Mouse (Mus musculus) embryonic facial prominence, embryonic 12.5 days (tissue): ENCODE results near the gene Fmr1nb. TPM values are rescaled to one million over a fixed set of nuclear protein-coding genes. Genes with fewer than 3 reads are reported as not detected.
A peak's percentile ranks its signal among the peaks of the same experiment; 100 is the strongest.
"Not testable (repeated sequence)": the region's sequence is repeated elsewhere in the genome, so short reads cannot be mapped to it uniquely, and the experiment has no call there.

ENCODE experiments used
- ATAC-seq: fragments of 200-750 bp; cut with Nextera tagmentation; 2 replicates; pipeline ENCODE4 v1.8.0; 2017; ENCODE audit not compliant: insufficient number of reproducible peaks, insufficient read depth, low FRiP score, low TSS enrichment
- H3K27ac ChIP-seq: fragments of 300-500 bp; sonication (generic); 2 replicates; pipeline ENCODE4 v1.5.1; 2016; ENCODE audit warnings: mild to moderate bottlenecking
- H3K27me3 ChIP-seq: fragments of 300-500 bp; sonication (generic); 2 replicates; pipeline ENCODE4 v1.6.1; 2016; ENCODE audit warnings: mild to moderate bottlenecking, moderate library complexity
- H3K36me3 ChIP-seq: fragments of 300-500 bp; sonication (generic); 2 replicates; pipeline ENCODE4 v1.6.1; 2016; ENCODE audit warnings: mild to moderate bottlenecking
- H3K4me1 ChIP-seq: fragments of 300-500 bp; sonication (generic); 2 replicates; pipeline ENCODE4 v1.6.1; 2016
- H3K4me2 ChIP-seq: fragments of 300-500 bp; sonication (generic); replicated peaks from 2 replicates; pipeline ENCODE4 v1.6.1; 2016; ENCODE audit warnings: mild to moderate bottlenecking, moderate library complexity
- H3K4me3 ChIP-seq: fragments of 300-500 bp; sonication (generic); 2 replicates; pipeline ENCODE4 v1.5.1; 2016; ENCODE audit warnings: mild to moderate bottlenecking
- H3K9ac ChIP-seq: fragments of 300-500 bp; sonication (generic); 2 replicates; pipeline ENCODE4 v1.6.1; 2016; ENCODE audit warnings: mild to moderate bottlenecking, moderate library complexity
- H3K9me3 ChIP-seq: fragments of 300-500 bp; sonication (generic); 2 replicates; pipeline ENCODE4 v1.6.1; 2016; ENCODE audit warnings: mild to moderate bottlenecking, moderate library complexity
- WGBS: fragments of 180-500 bp; shearing (Covaris S2); methylation state at CpG from one replicate; pipeline ENCODE4 v1.1.7; 2016; 5-methylcytosine and 5-hydroxymethylcytosine counted together
- polyA plus RNA-seq: library from polyadenylated mRNA; unstranded; fragments of >200 nt; fragmentation: Nextera tagmentation; extraction: Ambion mirVana; gene quantifications from 2 replicates; pipeline ENCODE4 v1.2.1, GENCODE M21; 2016

Gene Fmr1nb
- 0.35 TPM in 1 of 2 replicates, not detected in the other for polyA plus RNA-seq

DNA sequence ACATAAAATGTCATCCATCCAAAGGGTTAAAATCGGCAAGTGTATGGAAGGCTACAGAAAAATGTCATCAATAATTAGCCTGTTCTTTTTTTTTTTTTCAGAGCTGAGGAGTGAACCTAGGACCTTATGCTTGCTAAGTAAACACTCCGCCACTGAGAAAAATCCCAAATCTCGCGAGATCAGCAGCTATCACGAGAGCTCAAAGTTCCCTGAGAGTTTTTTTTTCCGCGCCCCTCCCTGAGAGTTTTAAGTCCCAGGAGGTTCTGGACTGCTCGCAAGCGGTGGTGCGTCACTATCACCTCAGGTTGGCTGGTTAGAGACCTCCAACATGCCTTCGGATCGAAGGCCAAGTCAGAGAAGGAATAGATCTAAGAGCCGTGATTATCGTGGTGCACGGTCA, at the start of gene Fmr1nb:
Gene Fmr1nb, plus strand, starts transcription at position 234 of the 400 bp plus-strand sequence.
- no peaks in the 10 kb centered on the region for H3K9me3 ChIP-seq
- H3K27me3 ChIP-seq, result no peaks in the 10 kb centered on the region
- H3K9ac ChIP-seq, result no peak within 1 kb of the TSS
- H3K4me2 ChIP-seq, result no peak within 1 kb of the TSS
- WGBS, result 88% methylated on average over 15 of the region's 15 CpGs
- no peak for ATAC-seq
- no peaks in the 10 kb centered on the region for H3K4me1 ChIP-seq
- H3K4me3 ChIP-seq, result no peak within 1 kb of the TSS
- H3K27ac ChIP-seq, result no peak within 1 kb of the TSS
- H3K36me3 ChIP-seq, result no peaks in the 10 kb centered on the region

DNA sequence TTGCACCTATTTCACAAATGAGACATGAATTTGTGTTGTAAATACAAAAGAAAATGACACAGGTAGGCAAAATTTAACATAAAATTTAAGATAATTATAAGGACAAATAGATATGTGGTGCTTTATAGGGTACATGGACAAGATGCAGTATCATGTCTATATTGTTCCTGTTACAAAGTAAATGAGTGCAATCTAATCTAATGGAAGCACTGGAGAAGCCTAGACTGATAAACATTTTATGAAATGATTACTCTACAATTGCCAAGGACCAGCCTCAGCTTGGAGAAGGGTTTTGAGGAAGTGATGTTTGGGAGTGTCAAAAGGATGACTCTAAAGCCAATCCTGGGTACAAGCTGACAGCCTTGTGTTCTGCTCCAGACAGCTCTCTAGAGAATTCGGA, 24.7 kb upstream of the Fmr1nb start:
- Histone ChIP-seq H3K4me3 (no peak overlapping the region), H3K9ac (no peak overlapping the region), H3K4me2 (no peak overlapping the region), H3K36me3 (no peaks in the 10 kb centered on the region), H3K4me1 (no peaks in the 10 kb centered on the region), H3K9me3 (no peaks in the 10 kb centered on the region), H3K27ac (no peak overlapping the region), H3K27me3 (no peaks in the 10 kb centered on the region)
- 84% methylated on average over 1 of the region's 1 CpGs for WGBS
- no peak for ATAC-seq

DNA sequence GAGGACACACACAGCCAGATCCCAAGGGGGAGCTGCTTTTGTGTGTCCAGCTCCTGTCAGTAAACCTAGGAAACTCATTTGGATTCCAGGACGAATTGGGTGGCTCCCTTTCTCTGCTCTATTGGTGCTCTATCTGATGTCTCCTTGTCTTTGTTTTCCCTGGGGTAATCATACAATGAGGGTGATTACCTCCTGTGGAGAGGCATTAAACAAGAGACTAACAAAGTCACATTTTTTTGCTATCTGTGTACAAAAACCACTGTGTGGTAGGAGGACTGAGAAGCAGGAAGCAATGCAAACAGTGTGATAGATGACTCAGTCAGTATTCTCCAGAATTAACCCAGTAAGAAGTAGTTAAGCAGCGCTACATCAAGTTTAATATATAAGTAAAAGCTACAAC, 21.6 kb upstream of the Fmr1nb start:
- 57% methylated on average over 2 of the region's 2 CpGs for WGBS
- Histone ChIP-seq H3K27ac (no peak overlapping the region), H3K9ac (no peak overlapping the region), H3K36me3 (no peaks in the 10 kb centered on the region), H3K27me3 (no peaks in the 10 kb centered on the region), H3K4me3 (no peak overlapping the region), H3K9me3 (no peaks in the 10 kb centered on the region), H3K4me2 (no peak overlapping the region), H3K4me1 (no peaks in the 10 kb centered on the region)
- no peak for ATAC-seq

DNA sequence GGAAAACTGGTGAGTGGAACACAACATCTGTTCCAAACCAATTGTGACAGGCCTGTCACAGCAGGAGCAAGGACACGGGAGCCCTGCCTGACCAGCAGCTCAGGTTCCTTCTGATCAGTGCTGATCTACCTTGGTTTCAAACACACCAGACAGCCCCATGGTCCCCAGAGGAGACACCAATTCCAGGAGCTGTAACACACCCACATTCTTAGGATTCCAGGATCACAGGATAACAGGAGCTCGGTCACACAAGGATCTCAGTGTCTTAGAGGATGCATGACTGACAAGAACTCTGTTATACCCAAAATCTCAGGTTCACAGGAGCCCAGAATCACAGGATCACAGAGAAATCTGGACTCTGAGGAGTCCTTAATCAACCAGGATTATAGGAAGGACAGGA, 58.8 kb downstream of the Fmr1nb start:
- not testable (repeated sequence) for H3K4me1 ChIP-seq, H3K27ac ChIP-seq, H3K9ac ChIP-seq, H3K27me3 ChIP-seq, ATAC-seq, H3K9me3 ChIP-seq, H3K4me3 ChIP-seq, H3K36me3 ChIP-seq
- 25% methylated on average over 2 of the region's 2 CpGs for WGBS
- H3K4me2 ChIP-seq, result peak overlapping the region; percentile 35

DNA sequence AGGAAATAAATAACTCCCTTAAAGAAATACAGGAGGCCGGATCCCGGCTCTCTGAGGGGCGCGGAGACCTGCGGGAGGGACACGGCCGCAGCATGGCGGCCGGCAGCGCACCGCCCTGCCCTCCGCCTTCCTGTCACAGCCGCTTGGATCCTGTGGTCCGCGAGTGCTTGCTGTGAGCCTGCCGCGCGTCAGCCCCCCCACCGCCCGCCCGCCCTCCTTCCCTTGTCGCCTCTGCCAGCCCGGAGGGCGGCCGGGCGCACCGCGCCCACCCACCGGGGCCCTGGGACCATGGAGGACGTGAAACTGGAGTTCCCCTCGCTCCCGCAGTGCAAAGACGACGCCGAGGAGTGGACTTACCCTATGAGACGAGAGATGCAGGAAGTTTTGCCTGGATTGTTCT, 59.4 kb downstream of the Fmr1nb start, which contains the start of gene Gm14698:
Gene Gm14698, plus strand, starts transcription at position 35 of the 400 bp plus-strand sequence.
- not testable (repeated sequence) for H3K9me3 ChIP-seq, H3K4me1 ChIP-seq

DNA sequence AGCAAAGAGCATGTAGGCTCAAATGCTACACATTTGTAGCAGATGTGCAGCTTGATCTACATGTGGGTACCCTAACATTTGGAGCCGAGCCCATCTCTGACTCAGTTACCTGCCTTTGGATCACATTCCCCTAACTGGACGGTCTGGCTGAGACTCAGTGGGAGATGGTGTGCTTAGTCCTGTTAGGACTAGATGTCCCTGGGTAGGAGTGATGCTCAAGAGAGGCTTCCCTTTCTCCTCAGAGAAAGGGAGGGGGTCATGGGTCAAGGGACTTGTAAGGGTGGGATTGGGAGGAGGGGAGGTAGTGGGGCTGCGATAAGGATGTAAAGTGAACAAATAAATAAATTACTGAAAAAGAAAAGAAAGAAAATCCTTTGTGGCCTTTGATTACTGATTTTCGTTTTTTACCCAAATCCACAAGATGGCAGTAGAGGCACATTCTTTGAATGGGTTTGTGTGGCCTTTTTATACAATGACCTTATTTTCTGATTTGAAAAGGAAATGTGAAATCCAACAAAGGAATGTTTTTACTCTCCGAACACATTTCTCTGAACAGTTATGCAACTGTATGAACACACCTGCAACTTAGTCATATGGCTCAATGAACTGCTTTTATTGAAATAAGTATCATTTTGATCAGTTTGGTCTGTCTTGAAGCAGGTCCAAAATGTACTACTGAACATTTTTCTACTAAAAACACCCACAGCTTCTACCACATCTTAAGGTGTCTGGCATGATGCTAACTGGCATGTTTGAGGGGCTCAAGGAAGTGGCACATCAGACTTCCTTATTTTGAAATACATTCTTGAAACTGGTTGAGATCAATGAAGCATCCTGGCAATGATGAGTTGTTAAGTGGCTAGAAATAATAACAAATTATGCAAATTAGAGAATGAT, 78.2 kb downstream of the Fmr1nb start:
- H3K9me3 ChIP-seq, result no peaks in the 10 kb centered on the region
- ATAC-seq, result no peak
- no peaks in the 10 kb centered on the region for H3K36me3 ChIP-seq
- H3K4me2 ChIP-seq, result no peak overlapping the region
- no peak overlapping the region for H3K4me3 ChIP-seq
- no peak overlapping the region for H3K9ac ChIP-seq
- H3K4me1 ChIP-seq, result no peaks in the 10 kb centered on the region
- H3K27me3 ChIP-seq, result no peaks in the 10 kb centered on the region
- H3K27ac ChIP-seq, result no peak overlapping the region
- 32% methylated on average over 5 of the region's 5 CpGs for WGBS

More for the DNA sequence above, 59.4 kb downstream of the Fmr1nb start, which contains the start of gene Gm14698:
- peak within 1 kb of the TSS; percentile 35 for H3K4me2 ChIP-seq
- H3K27ac ChIP-seq, H3K9ac ChIP-seq, H3K36me3 ChIP-seq, H3K27me3 ChIP-seq: not testable (repeated sequence)
- ATAC-seq, result peak; percentile 83; the same call in 1 of the 2 replicates
- H3K4me3 ChIP-seq, result peak within 1 kb of the TSS; percentile 26
- WGBS, result 24% methylated on average over 32 of the region's 36 CpGs

Other genes starting within 250 kb of the Fmr1nb start
- 79.6 and 81.2 TPM in 2 replicates for gene Fmr1, start 83.3 kb upstream of the Fmr1nb start, polyA plus RNA-seq
- 2.5 and 3.7 TPM in 2 replicates for gene Gm14698, start 59.3 kb downstream of the Fmr1nb start, polyA plus RNA-seq
- gene Gm6812, start 131.2 kb downstream of the Fmr1nb start, polyA plus RNA-seq, result not detected in 2 replicates